23 mouse cellular contexts compared by ENCODE assay signal in the genomic region with DNA sequence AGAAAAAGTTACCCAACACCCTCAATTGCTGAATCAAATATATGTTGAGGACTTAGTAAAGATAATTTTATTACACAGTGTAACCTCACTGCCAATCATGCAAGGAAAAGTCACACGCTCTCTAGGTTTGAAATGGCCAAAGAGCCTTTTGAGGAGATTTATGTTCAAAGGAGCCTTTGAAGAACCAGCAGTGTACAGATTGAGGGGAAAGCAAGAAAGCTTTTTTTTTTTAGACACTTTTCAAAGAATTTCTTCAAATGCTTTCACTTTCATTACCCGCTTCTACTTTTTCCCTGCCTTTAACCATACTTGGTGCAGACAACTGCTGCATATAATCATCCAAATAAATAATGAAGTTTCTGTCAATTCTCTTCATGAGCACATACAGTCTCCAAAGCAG.
DNase-seq lines count a peak whose midpoint lies in the region; ATAC-seq and TF ChIP-seq lines count a peak whose summit lies in the region.
"Had no signal": no experiment of that assay in that cellular context is flagged by ENCODE, and none has a peak within 500 bp of the region (broad histone marks: within the 10 kb centered on the region; RNA-seq: fewer than 3 reads in every experiment).

No protein-coding gene starts in this region.

- H3K79me2 ChIP-seq in CH12.LX (replicated peaks; ENCODE audit: control insufficient read depth, extremely low read depth, insufficient read depth, poor library complexity, severe bottlenecking) (no peaks in the 10 kb centered on the region; the same call in 1 of the 2 replicates), myocyte (ENCODE audit: control insufficient read depth, insufficient read depth) (no peaks in the 10 kb centered on the region)

- H3K9me3 ChIP-seq in CH12.LX (replicated peaks; ENCODE audit: low read length) = no peaks in the 10 kb centered on the region
- no peaks in the 10 kb centered on the region; the same call in 1 of the 2 replicates for H3K9me3 ChIP-seq in liver, postnatal 0 days (ENCODE audit: low read length)
- H3K9me3 ChIP-seq in heart, embryonic 11.5 days (replicated peaks; ENCODE audit: control insufficient read depth, low read length) = no peaks in the 10 kb centered on the region
- H3K9me3 ChIP-seq: G1E had no signal

- H3K36me3 ChIP-seq in CH12.LX (replicated peaks in 1 of 2; ENCODE audit: control insufficient read depth in 1 of 2, insufficient read depth in 1 of 2, low read length in 1 of 2) = no peaks in the 10 kb centered on the region
- H3K36me3 ChIP-seq in myocyte (ENCODE audit: control insufficient read depth, insufficient read depth) = no peaks in the 10 kb centered on the region
- H3K36me3 ChIP-seq in small intestine, adult 2 months (ENCODE audit: control insufficient read depth, insufficient read depth, low read length) = no peaks in the 10 kb centered on the region
- H3K36me3 ChIP-seq in liver, postnatal 0 days (replicated peaks; ENCODE audit: insufficient read depth, low read length) = no peaks in the 10 kb centered on the region
- no peaks in the 10 kb centered on the region for H3K36me3 ChIP-seq in heart, embryonic 11.5 days (ENCODE audit: control insufficient read depth, insufficient read depth, low read length)
- H3K36me3 ChIP-seq: G1E had no signal

- WGBS in small intestine, adult 2 months = 76% methylated on average over 2 of the region's 2 CpGs
- 84% methylated on average over 2 of the region's 2 CpGs for WGBS in liver, postnatal 0 days (ENCODE audit: insufficient replicate concordance)
- whole genome bisulfite sequencing in heart, embryonic 11.5 days (ENCODE audit: insufficient replicate concordance) = 86% methylated on average over 2 of the region's 2 CpGs

- no peaks in the 10 kb centered on the region for H3K27me3 ChIP-seq in CH12.LX (replicated peaks)
- H3K27me3 ChIP-seq in myocyte (ENCODE audit: control insufficient read depth, insufficient read depth, insufficient read length) = no peaks in the 10 kb centered on the region
- no peaks in the 10 kb centered on the region for H3K27me3 ChIP-seq in small intestine, adult 2 months (ENCODE audit: control insufficient read depth, insufficient read depth, low read length)
- no peaks in the 10 kb centered on the region for H3K27me3 ChIP-seq in liver, postnatal 0 days (ENCODE audit: insufficient read depth, low read length)
- no peaks in the 10 kb centered on the region for H3K27me3 ChIP-seq in heart, embryonic 11.5 days (ENCODE audit: control insufficient read depth, insufficient read depth, low read length)

- no peak overlapping the region for H3ac ChIP-seq in myocyte (ENCODE audit: control insufficient read depth, insufficient read length)

- H3K27ac ChIP-seq in CH12.LX (ENCODE audit: insufficient read depth, low read depth) = peak overlapping the region; percentile 13; the same call in 1 of the 2 replicates
- H3K27ac ChIP-seq in small intestine, adult 2 months (ENCODE audit: insufficient read depth, low read depth, low read length) = peak overlapping the region; percentile 15; the same call in 1 of the 2 replicates
- no peak overlapping the region for H3K27ac ChIP-seq in liver, postnatal 0 days (ENCODE audit: low read depth)
- H3K27ac ChIP-seq in heart, embryonic 11.5 days (ENCODE audit: low read depth, low read length) = no peak overlapping the region

- no peak for TF ChIP-seq CTCF in CH12.LX (conservative IDR thresholded peaks at IDR 0.05 in 1 of 2, IDR thresholded peaks at IDR 0.05 in 1 of 2; ENCODE audit: low read depth in 2 of 2, low read length in 2 of 2)
- no peak for TF ChIP-seq CTCF in small intestine, adult 2 months (IDR thresholded peaks at IDR 0.05; ENCODE audit: extremely low read depth, insufficient read length, insufficient replicate concordance, low read depth, low read length)
- TF ChIP-seq CTCF in liver, postnatal 0 days (IDR thresholded peaks at IDR 0.05; ENCODE audit: low read depth) = no peak

- intact Hi-C loops in left cerebral cortex, postnatal 10 days (cut with DNase I) = no loop called here

- in situ Hi-C loops in CH12.LX (cut with MboI; ENCODE audit: low pct_ligation_motif_present, low pct_unique_long_range_greater_than_20kb, low sequenced_read_pairs) = loop anchor here (10.0 kb wide), 1 partner anchor 122 kb away; no protein-coding TSS in a partner anchor

- dilution Hi-C loops in CH12.LX (cut with MboI; ENCODE audit: extremely low pct_ligation_motif_present, extremely low pct_unique_long_range_greater_than_20kb, low sequenced_read_pairs) = no loop called here

- TF ChIP-seq EP300 in CH12.LX (IDR thresholded peaks at IDR 0.05; ENCODE audit: low read length) = peak; percentile 61
- TF ChIP-seq EP300 in liver, postnatal 0 days (IDR thresholded peaks at IDR 0.05; ENCODE audit: low read depth) = no peak

- H3K4me3 ChIP-seq in CH12.LX (replicated peaks in 1 of 3; ENCODE audit: low read depth in 2 of 3, low read length in 2 of 3, poor library complexity in 1 of 3) = no peak overlapping the region
- H3K4me3 ChIP-seq in myocyte = no peak overlapping the region
- no peak overlapping the region for H3K4me3 ChIP-seq in small intestine, adult 2 months (ENCODE audit: low read depth, low read length)
- no peak overlapping the region for H3K4me3 ChIP-seq in liver, postnatal 0 days (ENCODE audit: low read depth, low read length)
- H3K4me3 ChIP-seq in heart, embryonic 11.5 days (ENCODE audit: low read depth, low read length) = no peak overlapping the region

- TF ChIP-seq POLR2A in CH12.LX (IDR thresholded peaks at IDR 0.05; ENCODE audit: low read depth, low read length) (no peak), myocyte (IDR thresholded peaks at IDR 0.05; ENCODE audit: insufficient read length, low read depth) (no peak)
- no peak for TF ChIP-seq POLR2A in small intestine, adult 2 months (IDR thresholded peaks at IDR 0.05; ENCODE audit: low read depth, low read length)

- no peak overlapping the region for H3K9ac ChIP-seq in CH12.LX (ENCODE audit: insufficient read depth, low read depth)
- H3K9ac ChIP-seq in liver, postnatal 0 days (replicated peaks) = no peak overlapping the region
- H3K9ac ChIP-seq in heart, embryonic 11.5 days (ENCODE audit: low read depth, low read length) = no peak overlapping the region

- DNase-seq in 3T3-L1 (ENCODE audit: low read depth, low spot score) (peak; percentile 15), CH12.LX (ENCODE audit: extremely low read depth) (peak; percentile 22)
- DNase-seq in left cerebral cortex, postnatal 10 days (ENCODE audit: extremely low spot score in 1 of 2, low spot score in 2 of 2) = no peak
- no peak for DNase-seq in liver, postnatal 0 days
- no peak for DNase-seq in lung, postnatal 4 days
- DNase-seq: adrenal gland, adult 2 months; adrenal gland, adult 8-10 months; adrenal gland, postnatal 10 days; adrenal gland, postnatal 14 days; adrenal gland, postnatal 25 days; adrenal gland, postnatal 36 days; B cell, adult 2 months; cerebellum, adult 11 months; cerebellum, adult 11-12 months; cerebellum, adult 18-20 months; cerebellum, adult 2 months had no signal

- H3K4me2 ChIP-seq in CH12.LX (ENCODE audit: insufficient read depth, low read depth, poor library complexity, severe bottlenecking) = peak overlapping the region; percentile 55
- peak overlapping the region; percentile 6 for H3K4me2 ChIP-seq in myocyte (ENCODE audit: low read depth)
- no peak overlapping the region for H3K4me2 ChIP-seq in liver, postnatal 0 days (ENCODE audit: low read depth, low read length)
- no peak overlapping the region for H3K4me2 ChIP-seq in heart, embryonic 11.5 days

- peaks cover 0 to 31% of the 10 kb centered on the region in 2 experiments; a peak in 2 of 4 replicates for H3K4me1 ChIP-seq in CH12.LX (ENCODE audit: control insufficient read depth in 1 of 2, insufficient read depth in 2 of 2)
- H3K4me1 ChIP-seq in small intestine, adult 2 months (ENCODE audit: control insufficient read depth, insufficient read depth, insufficient read length, low read length) = no peaks in the 10 kb centered on the region
- H3K4me1 ChIP-seq in liver, postnatal 0 days (ENCODE audit: insufficient read depth) = no peaks in the 10 kb centered on the region
- H3K4me1 ChIP-seq in heart, embryonic 11.5 days (ENCODE audit: control insufficient read depth, insufficient read depth, low read length) = no peaks in the 10 kb centered on the region

- no peak for ATAC-seq in liver, postnatal 0 days
- no peak for ATAC-seq in heart, embryonic 11.5 days (replicated peaks; ENCODE audit: insufficient number of reproducible peaks, low FRiP score, low TSS enrichment)
- ATAC-seq: activated CD4-positive, CD25-positive, alpha-beta regulatory T cell, adult 4 months; CD4-positive, CD25-positive, alpha-beta regulatory T cell, adult 4 months; Patski had no signal

- no peak for TF ChIP-seq RAD21 in CH12.LX (IDR thresholded peaks at IDR 0.05; ENCODE audit: low read depth, low read length)

TF ChIP-seq in CH12.LX, 34 proteins besides CTCF, POLR2A, EP300 and RAD21:
- TF ChIP-seq ELF1 (IDR thresholded peaks at IDR 0.05; ENCODE audit: low read depth, low read length) (no peak), ZNF384 (IDR thresholded peaks at IDR 0.05; ENCODE audit: low read depth, low read length) (peak; percentile 86), IRF4 (IDR thresholded peaks at IDR 0.05; ENCODE audit: low read depth, low read length) (peak; percentile 70), MXI1 (IDR thresholded peaks at IDR 0.05; ENCODE audit: low read depth, low read length) (no peak), SMC3 (IDR thresholded peaks at IDR 0.05; ENCODE audit: low read depth, low read length) (no peak), TCF12 (IDR thresholded peaks at IDR 0.05; ENCODE audit: low read depth, low read length) (no peak), JUN (IDR thresholded peaks at IDR 0.05; ENCODE audit: insufficient read depth, low read depth, low read length) (no peak), ZC3H11A (IDR thresholded peaks at IDR 0.05; ENCODE audit: low read depth, low read length) (no peak), POLR2AphosphoS2 (IDR thresholded peaks at IDR 0.05; ENCODE audit: low read depth, low read length) (no peak)
TF ChIP-seq in CH12.LX: peak in this region for 2.

TF ChIP-seq in myocyte, 11 proteins besides CTCF, POLR2A, EP300 and RAD21:
- no peak for TF ChIP-seq POLR2AphosphoS2 (IDR thresholded peaks at IDR 0.05; ENCODE audit: insufficient read length, low read depth)
- no peak for TF ChIP-seq SRF (IDR thresholded peaks at IDR 0.05; ENCODE audit: control insufficient read depth, insufficient read length, low read depth)
- TF ChIP-seq E2F4 (IDR thresholded peaks at IDR 0.05; ENCODE audit: insufficient read depth) = no peak
- TF ChIP-seq MYOD1 (IDR thresholded peaks at IDR 0.05; ENCODE audit: control insufficient read depth in 1 of 3, insufficient read length in 2 of 3, low read depth in 2 of 3) = no peak
- no peak for TF ChIP-seq REST (IDR thresholded peaks at IDR 0.05; ENCODE audit: insufficient read depth, insufficient read length)

Comparison
In these comparisons a context has a peak if more than half of its experiments do, and no peak if none do; other contexts are left out.
1. DNase-seq: peak in 3T3-L1 (single experiment) and CH12.LX (single experiment); none in left cerebral cortex, postnatal 10 days (0 of 2), liver, postnatal 0 days (single experiment) and lung, postnatal 4 days (0 of 2).
2. H3K27ac ChIP-seq: peak in CH12.LX (single experiment) and small intestine, adult 2 months (single experiment); none in liver, postnatal 0 days (single experiment) and heart, embryonic 11.5 days (single experiment).
3. H3K4me2 ChIP-seq: peak in CH12.LX (single experiment) and myocyte (single experiment); none in liver, postnatal 0 days (single experiment) and heart, embryonic 11.5 days (single experiment).